Mouse (Mus musculus) left cerebral cortex, postnatal 10 days (tissue): ENCODE results near the gene Ufsp1. TPM values are rescaled to one million over a fixed set of nuclear protein-coding genes. Genes with fewer than 3 reads are reported as not detected.

ENCODE experiments used
- microRNA-seq: library from miRNA; unstranded; fragments of <30 nt; microRNA quantifications from one replicate; pipeline ENCODE4 v1.2.0, GENCODE M21; 2022
- total RNA-seq, 2 experiments: library from RNA; stranded (reverse); gene quantifications; 2 replicates each; pipeline ENCODE4 v1.2.3; 2021

Gene Ufsp1
- total RNA-seq, 2 experiments from 2014 or later, result 20.4 to 20.8 TPM

Small RNAs within 50 kb of the gene (microRNA-seq; reads per million reads assigned to microRNA genes)
- gene Mir7036 (6.0 reads per million, percentile 22 among the genes with 10 or more reads in this experiment), gene Mir8116 (not detected)

Other genes starting within 250 kb of the Ufsp1 start
- 100 to 1,000 TPM; 228 to 230 TPM for gene Ap1s1, start 248.5 kb upstream of the Ufsp1 start, total RNA-seq
- gene Serpine1, start 222.4 kb upstream of the Ufsp1 start, total RNA-seq, result under 1 TPM; 0.71 to 0.97 TPM
- 1 to 10 TPM; 3.0 to 3.9 TPM for gene Trim56, start 178.4 kb upstream of the Ufsp1 start, total RNA-seq
- gene Muc3, start 145.3 kb upstream of the Ufsp1 start, total RNA-seq, result not detected
- 1 to 10 TPM; 2.7 to 3.8 TPM for gene Muc3a, start 82.2 kb upstream of the Ufsp1 start, total RNA-seq
- 100 to 1,000 TPM in 1 of 2 experiments, 10 to 100 TPM in 1; 99.1 to 105 TPM for gene Ache, start 7.1 kb upstream of the Ufsp1 start, total RNA-seq
- 100 to 1,000 TPM; 164 to 170 TPM for gene Srrt, start 13.0 kb downstream of the Ufsp1 start, total RNA-seq
- 1 to 10 TPM; 4.1 to 4.9 TPM for gene Trip6, start 19.8 kb downstream of the Ufsp1 start, total RNA-seq
- gene Slc12a9, start 39.0 kb downstream of the Ufsp1 start, total RNA-seq, result 10 to 100 TPM; 28.6 to 28.9 TPM
- 1 to 10 TPM; 5.4 to 7.5 TPM for gene Ephb4, start 55.5 kb downstream of the Ufsp1 start, total RNA-seq
- under 1 TPM; 0.47 to 0.69 TPM for gene Zan, start 182.4 kb downstream of the Ufsp1 start, total RNA-seq
- gene Pop7, start 207.9 kb downstream of the Ufsp1 start, total RNA-seq, result 10 to 100 TPM; 36.5 to 36.8 TPM
- gene Gigyf1, start 223.9 kb downstream of the Ufsp1 start, total RNA-seq, result 10 to 100 TPM; 43.0 TPM
- not detected for gene Epo, start 238.6 kb downstream of the Ufsp1 start, total RNA-seq
- gene Gnb2, start 238.9 kb downstream of the Ufsp1 start, total RNA-seq, result 1,000 to 10,000 TPM in 1 of 2 experiments, 100 to 1,000 TPM in 1; 996 to 1,005 TPM